Mouse (Mus musculus) C2C12 (cell line): ENCODE measurements around the gene Vps53.

Experiments used
- CEBPB ChIP-seq: IDR thresholded peaks from one replicate; pipeline ENCODE4 v1.6.1; 2011; ENCODE audit warnings: low read depth, mild to moderate bottlenecking, control low read depth, moderate library complexity
- CTCF ChIP-seq: IDR thresholded peaks from one replicate; pipeline ENCODE4 v1.5.1; 2011; ENCODE audit not compliant: control insufficient read depth, insufficient read depth, insufficient read length
- FOSL1 ChIP-seq: IDR thresholded peaks from one replicate; pipeline ENCODE4 v1.8.0; 2011; ENCODE audit warnings: mild to moderate bottlenecking, low read length; ENCODE audit not compliant: poor library complexity, insufficient read depth, severe bottlenecking
- MAX ChIP-seq: IDR thresholded peaks from one replicate; pipeline ENCODE4 v1.6.1; 2011; ENCODE audit warnings: mild to moderate bottlenecking, control low read depth
- MYOD1 ChIP-seq: IDR thresholded peaks from one replicate; pipeline ENCODE4 v1.6.1; 2011; ENCODE audit warnings: low read depth; ENCODE audit not compliant: control insufficient read depth, insufficient read length
- USF1 ChIP-seq: IDR thresholded peaks from one replicate; pipeline ENCODE4 v1.6.1; 2011; ENCODE audit warnings: low read depth, mild to moderate bottlenecking, control low read depth, moderate library complexity

DNA sequence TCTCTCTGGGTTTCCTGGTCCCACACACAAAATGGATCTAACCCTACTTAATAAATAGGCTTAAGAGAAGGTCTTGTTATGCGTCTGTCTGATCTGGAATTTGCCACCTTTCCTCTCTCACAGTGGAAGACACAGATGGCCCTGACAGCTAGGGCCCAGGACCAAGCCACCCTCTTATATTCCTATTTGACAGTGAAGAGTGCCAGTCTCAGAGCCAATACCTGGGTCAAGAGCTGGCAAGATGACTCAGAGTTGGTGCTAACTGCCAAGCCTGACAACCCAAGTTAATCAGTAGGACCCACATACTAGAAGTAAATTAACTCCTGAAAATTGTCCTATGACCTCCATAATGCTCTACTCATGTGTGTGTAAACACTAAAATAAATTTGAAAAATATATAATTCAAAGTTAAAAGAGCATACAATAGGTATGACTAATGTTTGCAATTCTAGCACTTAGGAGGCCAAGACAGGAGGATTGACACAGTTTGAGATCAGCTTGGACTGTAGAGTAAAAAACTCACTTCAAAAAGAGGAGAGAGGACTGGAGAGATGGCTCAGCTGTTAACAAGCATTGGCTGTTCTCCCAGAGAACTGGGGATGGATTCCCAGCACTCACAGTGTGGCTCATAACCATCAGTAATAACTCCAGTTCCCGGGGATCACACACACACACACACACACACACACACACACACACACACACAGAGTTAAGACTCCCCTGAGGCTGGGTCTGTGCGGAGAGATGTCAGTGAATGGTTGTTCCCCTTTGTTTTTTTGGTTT is 140.0 kb downstream of the Vps53 start:
- TF ChIP-seq MYOD1 (no peak), CTCF (no peak), USF1 (no peak), MAX (no peak), FOSL1 (no peak), CEBPB (no peak)
